Mouse (Mus musculus): ENCODE measurements around the gene Kcnh2. TPM values are rescaled to one million over a fixed set of nuclear protein-coding genes. Genes with fewer than 3 reads are reported as not detected.

Kcnh2 gene
- total RNA-seq, 2 experiments from 2014 or later = 1.4 to 2.2 TPM

DNA sequence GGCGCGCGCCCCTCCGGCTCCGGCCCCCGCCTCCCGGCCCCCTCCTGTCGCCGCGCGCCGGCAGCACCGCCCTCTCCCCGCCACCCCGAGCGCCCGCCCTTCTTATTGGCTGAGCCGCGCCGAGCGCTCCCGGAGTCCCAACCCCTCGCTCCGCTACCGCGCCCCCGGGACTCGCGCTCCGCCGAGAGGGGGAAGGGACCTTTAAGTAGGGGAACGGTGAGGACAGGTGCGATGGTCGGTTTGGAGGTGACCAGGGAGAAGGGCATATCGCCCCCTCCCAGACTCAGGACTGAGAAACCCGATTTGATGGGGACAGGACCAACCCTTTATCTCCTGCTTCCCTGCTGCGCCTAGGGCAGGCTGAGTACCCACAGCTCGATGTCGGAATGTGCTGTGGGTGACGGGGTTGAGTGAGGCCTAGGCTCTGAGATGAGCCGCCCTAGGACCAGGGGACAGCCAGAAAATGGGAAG is 332 bp upstream of the Kcnh2 start:
- H3K27ac ChIP-seq = no peak overlapping the region
- peak overlapping the region; percentile 76 for H3K4me3 ChIP-seq
- TF ChIP-seq CTCF (IDR thresholded peaks at IDR 0.05) = no peak
- peak; percentile 81 for DNase-seq
- intact Hi-C loops (cut with DNase I) = no loop called here

DNA sequence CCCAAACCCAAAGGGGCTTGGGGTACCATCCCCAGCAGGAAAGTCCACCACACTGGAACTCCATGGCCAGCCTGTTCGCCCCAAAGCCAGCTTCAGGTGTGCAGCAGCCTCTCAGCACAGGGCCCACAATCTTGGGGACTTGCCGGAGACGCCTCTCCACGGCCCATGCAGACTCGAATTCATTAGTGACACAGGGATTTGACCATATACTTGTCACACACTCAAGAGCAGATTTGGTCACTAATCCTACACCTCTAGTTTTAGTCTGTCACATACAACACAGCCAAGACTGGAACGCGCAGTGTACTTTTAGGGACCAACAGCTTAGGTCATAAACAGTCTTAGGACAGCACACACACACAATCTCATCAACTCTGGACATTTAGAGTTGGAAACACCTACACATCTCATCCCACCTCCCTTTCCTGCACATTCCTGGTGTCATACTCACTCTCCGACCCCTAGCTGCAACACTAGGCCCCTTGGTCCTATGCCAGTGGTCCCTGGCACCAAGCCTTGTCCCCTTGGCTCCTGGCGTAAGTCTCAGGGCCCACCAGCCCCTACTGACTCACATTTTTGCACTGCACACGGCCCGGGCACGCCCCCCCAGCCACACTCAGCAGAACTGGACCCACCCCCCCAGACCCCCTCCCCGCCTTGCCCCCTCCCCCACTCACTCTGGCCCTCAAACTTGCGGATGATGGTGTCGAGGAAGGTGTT is 713 bp downstream of the Kcnh2 start:
- no peak for TF ChIP-seq CTCF (IDR thresholded peaks at IDR 0.05)
- intact Hi-C loops (cut with DNase I) = no loop called here
- DNase-seq = no peak
- peak overlapping the region; percentile 76 for H3K4me3 ChIP-seq
- no peak overlapping the region for H3K27ac ChIP-seq

DNA sequence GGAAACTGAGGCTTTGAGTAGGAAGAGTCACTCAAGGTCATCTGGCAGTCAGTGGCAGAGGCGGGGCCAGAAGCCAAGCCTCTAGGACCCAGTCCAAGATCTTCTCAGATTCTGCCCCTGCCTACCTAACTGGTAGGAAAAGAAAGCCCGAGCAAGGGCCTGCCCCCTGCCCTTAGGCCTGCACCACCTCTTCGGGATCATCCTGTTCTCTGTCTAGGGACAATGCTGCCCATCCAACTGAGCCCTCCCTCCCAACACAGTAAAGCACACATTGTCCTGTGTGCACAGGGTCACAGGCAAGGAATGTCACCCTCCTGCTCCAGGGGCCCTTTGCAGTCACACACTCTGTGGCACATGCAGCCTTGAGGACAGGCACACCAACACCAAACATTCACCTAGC is 1.3 kb downstream of the Kcnh2 start:
- no peak for DNase-seq
- intact Hi-C loops (cut with DNase I) = no loop called here
- Histone ChIP-seq H3K27ac (no peak overlapping the region), H3K4me3 (no peak overlapping the region)
- TF ChIP-seq CTCF (IDR thresholded peaks at IDR 0.05) = no peak

DNA sequence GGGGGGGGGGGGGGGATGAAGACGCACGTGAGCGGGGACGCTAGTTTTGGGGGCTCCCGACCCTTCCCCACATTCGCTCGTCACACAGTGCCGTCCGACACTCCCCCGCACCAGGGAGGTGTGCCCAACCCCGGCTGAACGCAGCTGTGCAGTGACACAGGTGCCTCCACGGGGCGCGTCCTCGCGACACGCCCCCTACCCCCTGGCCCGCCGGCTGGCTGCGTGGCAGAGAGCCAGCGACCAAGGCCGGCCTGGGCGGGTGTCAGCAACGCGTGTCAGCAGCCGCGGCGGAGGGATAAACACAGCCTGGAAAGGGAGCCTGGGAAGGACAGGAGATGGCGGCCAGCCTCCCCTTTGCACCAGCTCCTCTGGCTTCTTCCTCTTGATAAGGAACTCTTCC is 2.9 kb downstream of the Kcnh2 start:
- intact Hi-C loops (cut with DNase I) = no loop called here
- H3K4me3 ChIP-seq = peak overlapping the region; percentile 72
- no peak for DNase-seq
- no peak for TF ChIP-seq CTCF (IDR thresholded peaks at IDR 0.05)
- no peak overlapping the region for H3K27ac ChIP-seq

DNA sequence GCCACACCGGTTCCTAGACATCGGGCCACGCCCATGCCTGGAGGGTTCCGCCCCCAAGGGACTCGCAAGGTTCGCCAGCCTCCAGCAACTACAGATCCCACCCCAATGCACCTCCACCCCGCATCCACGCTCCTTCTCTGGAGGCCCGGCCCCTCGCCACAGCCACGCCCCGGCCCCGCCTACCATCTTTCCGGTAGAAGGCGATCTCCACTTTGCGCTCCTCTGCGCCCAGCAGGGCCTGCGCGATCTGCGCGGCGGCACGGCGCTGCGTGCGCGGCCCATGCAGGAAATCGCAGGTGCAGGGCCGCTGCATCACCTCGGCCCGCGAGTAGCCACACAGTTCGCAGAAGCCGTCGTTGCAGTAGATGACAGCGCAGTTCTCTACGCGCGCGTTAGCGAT is 3.3 kb downstream of the Kcnh2 start:
- Histone ChIP-seq H3K27ac (no peak overlapping the region), H3K4me3 (peak overlapping the region; percentile 72)
- DNase-seq = peak; percentile 71
- no peak for TF ChIP-seq CTCF (IDR thresholded peaks at IDR 0.05)
- intact Hi-C loops (cut with DNase I) = no loop called here

DNA sequence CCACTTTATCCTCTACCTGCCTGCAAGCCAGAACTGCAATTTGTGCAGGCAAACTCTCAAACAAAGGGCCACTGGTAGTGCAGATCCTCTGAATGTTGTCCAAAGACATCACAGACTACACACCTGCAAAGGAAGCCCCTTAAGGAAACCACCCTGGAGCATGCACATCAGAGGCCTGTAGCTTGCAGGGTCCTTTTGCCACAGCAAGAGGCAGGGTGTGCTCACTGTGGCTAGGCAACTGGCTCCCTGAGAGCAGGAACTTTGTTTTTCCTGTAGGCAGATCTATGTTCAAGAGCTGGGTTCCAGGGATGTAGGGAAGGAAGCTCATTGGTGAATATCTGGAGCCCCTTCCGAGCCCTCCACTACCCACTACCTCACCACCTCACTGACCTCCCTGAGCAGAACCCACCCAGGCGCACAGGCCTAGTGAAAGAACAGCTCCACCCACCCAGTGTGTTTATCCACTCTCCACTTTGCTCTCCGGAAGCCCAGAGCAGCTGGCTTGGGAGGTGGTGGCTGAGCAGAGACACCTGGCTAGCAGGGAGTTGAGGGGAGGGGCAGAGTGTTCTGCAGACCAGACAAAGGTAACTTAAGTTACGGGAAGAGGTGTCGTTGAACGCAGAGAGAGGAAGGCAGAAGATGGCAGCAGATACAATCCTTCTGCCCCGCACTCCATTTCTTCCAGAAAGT is 4.1 kb downstream of the Kcnh2 start:
- H3K27ac ChIP-seq = no peak overlapping the region
- no peak for TF ChIP-seq CTCF (IDR thresholded peaks at IDR 0.05)
- H3K4me3 ChIP-seq = no peak overlapping the region
- no peak for DNase-seq
- intact Hi-C loops (cut with DNase I) = no loop called here

DNA sequence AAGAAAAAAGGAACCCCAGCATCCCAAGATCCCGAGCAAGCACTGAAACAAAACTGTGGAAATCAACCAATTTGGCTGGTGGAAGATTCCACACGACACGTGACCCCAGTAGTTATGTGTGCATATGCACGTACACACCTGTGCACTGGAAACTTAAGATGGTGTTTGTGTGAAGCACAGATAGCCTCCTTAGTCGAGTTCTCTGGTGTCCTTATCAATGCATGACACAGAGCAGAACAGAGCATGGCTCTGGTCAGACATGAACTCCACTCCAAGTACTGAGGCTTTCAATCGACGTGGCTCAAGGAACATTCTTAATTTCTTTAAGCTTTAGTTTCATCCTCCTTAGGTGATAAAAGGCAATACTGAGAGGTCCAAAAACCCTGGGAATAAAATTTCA is 5.1 kb downstream of the Kcnh2 start:
- Histone ChIP-seq H3K27ac (no peak overlapping the region), H3K4me3 (no peak overlapping the region)
- no peak for TF ChIP-seq CTCF (IDR thresholded peaks at IDR 0.05)
- DNase-seq = no peak
- intact Hi-C loops (cut with DNase I) = no loop called here

DNA sequence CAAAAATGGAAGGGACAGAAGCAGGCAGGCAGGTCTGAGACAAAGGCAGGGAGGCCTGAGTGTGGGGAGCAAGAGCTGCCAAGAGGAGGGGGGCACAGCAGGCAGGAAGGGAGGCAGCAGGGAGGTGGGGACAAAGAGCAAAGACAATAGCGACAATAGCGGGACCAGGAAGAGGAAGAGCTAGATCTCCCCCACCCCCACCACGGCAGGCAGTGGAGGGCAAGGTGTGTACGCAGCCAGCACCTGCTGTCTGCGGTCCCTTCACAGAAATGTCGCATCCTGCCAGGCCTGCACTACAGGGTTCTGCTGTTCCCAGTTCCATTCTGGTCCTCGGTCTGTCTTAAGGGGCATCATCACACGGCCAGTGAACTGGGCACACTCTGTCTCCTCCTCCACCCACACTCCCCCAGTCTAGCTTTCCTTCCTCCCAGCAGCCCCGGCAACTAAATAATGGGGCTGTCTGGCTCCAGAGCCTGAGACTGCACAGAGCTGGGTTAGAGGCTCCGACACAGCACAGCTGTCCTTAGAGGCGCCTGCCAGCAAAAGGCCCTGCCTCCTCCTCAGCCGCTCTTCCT is 6.8 kb downstream of the Kcnh2 start:
- DNase-seq = no peak
- intact Hi-C loops (cut with DNase I) = no loop called here
- H3K27ac ChIP-seq = no peak overlapping the region
- no peak overlapping the region for H3K4me3 ChIP-seq
- no peak for TF ChIP-seq CTCF (IDR thresholded peaks at IDR 0.05)

DNA sequence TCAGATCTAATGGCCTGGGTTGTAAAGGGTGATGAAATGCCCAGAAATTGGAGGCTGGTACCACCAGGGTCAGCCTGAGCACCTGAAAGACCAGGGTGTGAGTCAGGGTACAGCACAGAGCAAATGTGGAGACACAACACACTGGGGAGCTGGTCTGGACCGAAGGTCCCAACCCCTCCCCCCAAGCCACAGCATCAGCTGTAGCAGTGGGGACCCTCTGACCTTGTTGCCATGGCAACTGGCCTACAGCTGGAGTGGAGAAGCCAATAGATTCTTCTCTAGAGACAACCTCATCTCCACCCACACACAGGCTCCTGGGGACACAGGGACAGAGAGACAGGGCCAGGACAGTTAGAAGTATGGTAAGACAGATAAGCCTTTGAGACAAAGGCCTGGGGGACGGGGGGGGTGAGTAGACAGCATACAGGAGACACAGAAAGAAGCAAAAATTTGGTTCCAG is 7.4 kb downstream of the Kcnh2 start:
- H3K27ac ChIP-seq = no peak overlapping the region
- intact Hi-C loops (cut with DNase I) = no loop called here

DNA sequence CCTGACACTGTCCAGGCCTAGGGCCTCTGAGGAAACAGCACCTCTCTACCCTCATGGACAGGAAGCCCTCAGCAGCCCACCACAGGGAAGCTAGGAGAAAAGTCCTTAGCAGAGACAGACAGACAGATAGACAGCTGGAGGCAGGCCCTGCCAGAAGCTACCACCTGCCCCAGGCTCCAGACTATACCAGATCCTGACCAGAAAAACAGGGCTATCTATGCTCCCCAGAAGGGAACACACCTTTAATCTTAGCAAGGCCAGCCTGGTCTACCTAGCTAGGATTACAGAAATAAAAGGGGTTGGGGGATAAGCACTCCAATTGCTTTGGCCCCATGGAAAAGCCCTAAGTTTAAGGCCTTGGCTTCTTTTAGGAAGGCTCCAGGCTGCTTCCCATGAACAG is 8.0 kb downstream of the Kcnh2 start:
- no peak for DNase-seq
- H3K4me3 ChIP-seq = no peak overlapping the region
- no peak overlapping the region for H3K27ac ChIP-seq
- intact Hi-C loops (cut with DNase I) = no loop called here
- no peak for TF ChIP-seq CTCF (IDR thresholded peaks at IDR 0.05)

More for the DNA sequence above, 7.4 kb downstream of the Kcnh2 start:
- TF ChIP-seq CTCF (IDR thresholded peaks at IDR 0.05) = no peak
- H3K4me3 ChIP-seq = no peak overlapping the region
- no peak for DNase-seq

DNA sequence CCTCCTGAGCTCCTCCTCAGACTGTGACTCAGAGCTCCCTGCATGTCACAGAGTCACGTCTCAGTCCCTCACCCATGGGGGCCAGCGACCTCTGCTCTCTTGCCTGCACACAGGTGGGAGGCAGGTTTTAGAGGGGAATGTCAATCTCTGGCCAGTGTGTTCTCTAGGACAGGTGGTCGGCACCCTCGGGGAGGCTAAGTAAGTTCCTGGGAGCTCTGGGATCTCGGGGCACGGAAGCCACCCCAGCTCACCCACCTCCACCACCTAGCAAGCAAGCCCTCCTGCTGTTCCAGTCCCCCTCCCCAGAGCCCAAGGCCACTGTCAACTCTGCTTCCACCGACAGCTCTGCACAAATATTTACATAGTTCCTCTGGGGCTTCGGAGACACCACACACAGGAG is 8.4 kb downstream of the Kcnh2 start:
- H3K4me3 ChIP-seq = no peak overlapping the region
- no peak overlapping the region for H3K27ac ChIP-seq
- no peak for TF ChIP-seq CTCF (IDR thresholded peaks at IDR 0.05)
- no peak for DNase-seq
- intact Hi-C loops (cut with DNase I) = no loop called here

DNA sequence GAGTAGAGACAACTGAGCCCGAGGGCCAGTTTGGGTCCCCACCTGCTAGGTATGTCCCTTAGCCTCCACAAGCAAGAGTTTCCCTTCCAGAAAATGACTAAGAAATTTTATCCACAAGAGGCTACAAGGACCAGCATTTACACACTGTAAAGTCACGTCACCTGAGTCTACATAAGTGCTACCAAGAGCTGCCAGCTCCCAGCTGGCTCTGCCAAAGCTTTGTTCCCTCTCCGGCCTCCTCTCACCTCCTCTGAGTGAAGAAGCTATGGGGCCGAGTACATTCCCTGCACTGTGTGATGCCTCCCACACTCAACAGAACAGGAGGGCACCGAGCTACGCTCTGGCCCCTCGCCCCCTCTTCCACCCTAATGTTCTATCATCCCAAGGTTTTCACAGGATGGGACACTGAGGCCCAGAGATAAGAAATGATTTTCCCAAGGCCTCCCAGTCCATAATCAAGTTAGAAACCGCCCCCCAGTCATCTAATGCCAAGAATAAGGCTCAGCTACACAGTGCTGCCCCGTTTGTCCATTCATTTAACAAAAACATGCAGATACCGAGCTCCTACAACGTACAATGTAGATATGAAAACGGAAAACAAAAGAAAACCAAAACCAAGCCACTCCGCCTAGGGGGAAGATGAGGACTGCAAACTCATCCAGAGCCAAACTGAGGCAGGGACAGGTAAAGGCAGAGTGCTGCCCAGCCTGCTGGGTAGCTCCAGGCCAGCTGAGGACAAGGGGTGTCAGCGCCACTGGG is 9.0 kb downstream of the Kcnh2 start:
- DNase-seq = no peak
- no peak overlapping the region for H3K4me3 ChIP-seq
- no peak for TF ChIP-seq CTCF (IDR thresholded peaks at IDR 0.05)
- intact Hi-C loops (cut with DNase I) = no loop called here
- H3K27ac ChIP-seq = no peak overlapping the region

DNA sequence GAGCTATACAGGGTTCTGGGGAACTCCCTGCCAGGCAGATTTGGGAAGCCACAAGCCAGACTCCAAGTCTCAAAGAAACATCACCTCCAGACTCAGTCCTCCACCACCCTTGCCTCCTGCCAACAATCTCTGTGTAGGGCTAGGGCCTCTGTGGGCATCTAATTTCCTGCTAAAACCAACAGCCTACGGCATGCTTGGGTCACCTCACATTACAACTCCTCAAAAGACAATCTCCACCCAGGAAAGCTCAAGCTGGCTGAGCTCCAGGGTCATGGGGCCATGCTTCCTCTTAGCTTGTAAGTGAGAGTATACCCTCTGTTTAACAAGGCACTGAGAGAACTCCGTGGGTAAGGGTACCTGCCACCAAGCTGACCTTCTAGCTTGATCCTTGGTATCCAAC is 13.6 kb downstream of the Kcnh2 start:
- Histone ChIP-seq H3K27ac (no peak overlapping the region), H3K4me3 (no peak overlapping the region)
- DNase-seq = no peak
- intact Hi-C loops (cut with DNase I) = loop anchor here (2.0 kb wide), 1 partner anchor 19 kb away; no protein-coding TSS in a partner anchor
- TF ChIP-seq CTCF (IDR thresholded peaks at IDR 0.05) = no peak

All from gastrocnemius, adult 2 months (tissue).